Mouse (Mus musculus) MEL (cell line): Measurements from ENCODE around the gene Erv3. TPM values are rescaled to one million over a fixed set of nuclear protein-coding genes. Genes with fewer than 3 reads are reported as not detected.

ENCODE experiments used
- DNase-seq: peaks from one replicate; pipeline ENCODE4 v3.0.0; 2011; ENCODE audit warnings: low read depth, low spot score
- H3K27ac ChIP-seq: 2 replicates; pipeline ENCODE4 v1.5.1; 2012; ENCODE audit warnings: low read depth, mild to moderate bottlenecking, control low read depth, low read length, moderate library complexity; ENCODE audit not compliant: control insufficient read depth
- H3K27me3 ChIP-seq, 2 experiments: fragments of 150-350 bp in 1 of 2; sonication (generic) in 1 of 2; 2 replicates each; pipeline ENCODE4 v1.6.1; 2012; ENCODE audit warnings: low read length in 2 of 2, mild to moderate bottlenecking in 2 of 2, improper control_type of control experiment in 1 of 2, moderate library complexity in 1 of 2; ENCODE audit not compliant: insufficient read depth in 2 of 2, control insufficient read depth in 1 of 2
- H3K36me3 ChIP-seq, 2 experiments: 2 replicates each; pipeline ENCODE4 v1.6.1; 2012 to 2014; ENCODE audit warnings: low read length in 2 of 2, improper control_type of control experiment in 1 of 2, inconsistent platforms in 1 of 2, mild to moderate bottlenecking in 1 of 2; ENCODE audit not compliant: insufficient read depth in 2 of 2, control insufficient read depth in 1 of 2
- H3K4me1 ChIP-seq, 2 experiments: fragments of 150-350 bp in 1 of 2; sonication (generic) in 1 of 2; 2 replicates each; pipeline ENCODE4 v1.6.1; 2012; ENCODE audit warnings: low read length in 2 of 2, improper control_type of control experiment in 1 of 2, mild to moderate bottlenecking in 1 of 2; ENCODE audit not compliant: insufficient read depth in 2 of 2, control insufficient read depth in 1 of 2
- H3K4me3 ChIP-seq, 2 experiments: fragments of 150-350 bp in 1 of 2; sonication (generic) in 1 of 2; 2 replicates each; pipeline ENCODE4 v1.5.1; 2012; ENCODE audit warnings: low read depth in 2 of 2, low read length in 2 of 2, mild to moderate bottlenecking in 2 of 2, moderate library complexity in 2 of 2, control low read depth in 1 of 2, improper control_type of control experiment in 1 of 2; ENCODE audit not compliant: control insufficient read depth in 1 of 2, insufficient read depth in 1 of 2
- H3K79me2 ChIP-seq: 2 replicates; pipeline ENCODE4 v1.6.1; 2012; ENCODE audit warnings: mild to moderate bottlenecking, low read length, moderate library complexity; ENCODE audit not compliant: control insufficient read depth, poor library complexity, insufficient read depth
- H3K9ac ChIP-seq: 2 replicates; pipeline ENCODE4 v1.6.1; 2012; ENCODE audit warnings: low read depth, mild to moderate bottlenecking, control low read depth, low read length, moderate library complexity; ENCODE audit not compliant: control insufficient read depth, poor library complexity, severe bottlenecking
- H3K9me3 ChIP-seq: fragments of 150-350 bp; sonication (generic); replicated peaks from 2 replicates; pipeline ENCODE4 v1.6.1; 2012; ENCODE audit warnings: mild to moderate bottlenecking, low read length, improper control_type of control experiment, moderate library complexity; ENCODE audit not compliant: insufficient read depth
- BHLHE40 ChIP-seq: IDR thresholded peaks from 2 replicates; pipeline ENCODE4 v1.6.1; 2012; ENCODE audit warnings: low read depth, mild to moderate bottlenecking, inconsistent platforms, low read length, improper control_type of control experiment, borderline replicate concordance
- CHD2 ChIP-seq: IDR thresholded peaks from 2 replicates; pipeline ENCODE4 v1.6.1; 2011; ENCODE audit warnings: low read length, improper control_type of control experiment
- CTCF ChIP-seq, 3 experiments: IDR thresholded peaks in 2 of 3; conservative IDR thresholded peaks in 1 of 3; 2 replicates each; pipeline ENCODE4 v1.5.1; 2011 to 2012; ENCODE audit warnings: low read length in 3 of 3, low read depth in 2 of 3, mild to moderate bottlenecking in 2 of 3, improper control_type of control experiment in 1 of 3, inconsistent platforms in 1 of 3, mixed read lengths in 1 of 3, moderate library complexity in 1 of 3; ENCODE audit not compliant: control insufficient read depth in 1 of 3, insufficient read depth in 1 of 3, poor library complexity in 1 of 3, severe bottlenecking in 1 of 3
- E2F4 ChIP-seq: IDR thresholded peaks from 2 replicates; pipeline ENCODE4 v1.6.1; 2011; ENCODE audit warnings: low read depth, low read length, improper control_type of control experiment, borderline replicate concordance
- ELF1 ChIP-seq: IDR thresholded peaks from 2 replicates; pipeline ENCODE4 v1.6.1; 2014; ENCODE audit warnings: low read depth, mild to moderate bottlenecking, inconsistent platforms, low read length, improper control_type of control experiment, moderate library complexity
- HCFC1 ChIP-seq: IDR thresholded peaks from 2 replicates; pipeline ENCODE4 v1.6.1; 2012; ENCODE audit warnings: low read depth, mild to moderate bottlenecking, inconsistent platforms, low read length, improper control_type of control experiment, moderate library complexity
- JUND ChIP-seq: IDR thresholded peaks from 2 replicates; pipeline ENCODE4 v1.6.1; 2011; ENCODE audit warnings: low read depth, mild to moderate bottlenecking, improper control_type of control experiment, low read length
- MEF2A ChIP-seq: IDR thresholded peaks from 2 replicates; pipeline ENCODE4 v1.6.1; 2014; ENCODE audit warnings: low read depth, mild to moderate bottlenecking, inconsistent platforms, low read length, improper control_type of control experiment; ENCODE audit not compliant: poor library complexity, insufficient replicate concordance, severe bottlenecking; ENCODE audit errors: extremely low read depth
- MYC ChIP-seq: IDR thresholded peaks from 2 replicates; pipeline ENCODE4 v1.6.1; 2011; ENCODE audit warnings: low read depth, mild to moderate bottlenecking, low read length, improper control_type of control experiment, moderate library complexity
- NELFE ChIP-seq: IDR thresholded peaks from 2 replicates; pipeline ENCODE4 v1.6.1; 2011; ENCODE audit warnings: low read depth, low read length, improper control_type of control experiment
- NRF1 ChIP-seq: IDR thresholded peaks from 2 replicates; pipeline ENCODE4 v1.6.1; 2014; ENCODE audit warnings: low read depth, mild to moderate bottlenecking, inconsistent platforms, low read length, improper control_type of control experiment, moderate library complexity; ENCODE audit not compliant: poor library complexity, insufficient read depth, severe bottlenecking
- POLR2A ChIP-seq, 2 experiments: IDR thresholded peaks; 2 replicates each; pipeline ENCODE4 v1.6.1; 2011 to 2012; ENCODE audit warnings: low read length in 2 of 2, mild to moderate bottlenecking in 2 of 2, control low read depth in 1 of 2, improper control_type of control experiment in 1 of 2, low read depth in 1 of 2, moderate library complexity in 1 of 2; ENCODE audit not compliant: control insufficient read depth in 1 of 2, insufficient read depth in 1 of 2, poor library complexity in 1 of 2
- POLR2AphosphoS2 ChIP-seq: IDR thresholded peaks from 2 replicates; pipeline ENCODE4 v1.6.1; 2011; ENCODE audit warnings: low read length, improper control_type of control experiment
- TAL1 ChIP-seq: IDR thresholded peaks from 2 replicates; pipeline ENCODE4 v1.6.1; 2012; ENCODE audit warnings: mild to moderate bottlenecking, inconsistent platforms, low read length, moderate library complexity, mixed read lengths
- TBP ChIP-seq: IDR thresholded peaks from 2 replicates; pipeline ENCODE4 v1.8.0; 2011; ENCODE audit warnings: low read depth, low read length, improper control_type of control experiment
- USF1 ChIP-seq: IDR thresholded peaks from 2 replicates; pipeline ENCODE4 v1.6.1; 2014; ENCODE audit warnings: low read depth, mild to moderate bottlenecking, inconsistent platforms, low read length, improper control_type of control experiment, moderate library complexity
- USF2 ChIP-seq, 2 experiments: IDR thresholded peaks; 2 replicates each; pipeline ENCODE4 v1.6.1; 2011 to 2012; ENCODE audit warnings: improper control_type of control experiment in 2 of 2, low read length in 2 of 2, borderline replicate concordance in 1 of 2, inconsistent platforms in 1 of 2, low read depth in 1 of 2, mild to moderate bottlenecking in 1 of 2; ENCODE audit not compliant: insufficient read depth in 1 of 2
- polyA plus RNA-seq, 2 experiments: library from polyadenylated mRNA; stranded (reverse) in 1 of 2; unstranded in 1 of 2; fragments of >175 nt in 1 of 2; fragments of >200 nt in 1 of 2; gene quantifications; 2 replicates each; pipeline versions ENCODE4 v1.2.1 to v1.2.4; 2012; ENCODE audit warnings: low replicate concordance in 2 of 2, low read depth in 1 of 2; ENCODE audit not compliant: insufficient read length in 2 of 2, insufficient read depth in 1 of 2, missing spikeins in 1 of 2
- total RNA-seq: library from RNA; depleted of rRNA; stranded (reverse); fragments of 300-350 nt; gene quantifications from 2 replicates; pipeline ENCODE4 v1.2.3, GENCODE M21; 2012

The Erv3 gene
- total and polyA plus RNA-seq, 3 experiments: 0.36 to 0.62 TPM; not detected in 1

DNA sequence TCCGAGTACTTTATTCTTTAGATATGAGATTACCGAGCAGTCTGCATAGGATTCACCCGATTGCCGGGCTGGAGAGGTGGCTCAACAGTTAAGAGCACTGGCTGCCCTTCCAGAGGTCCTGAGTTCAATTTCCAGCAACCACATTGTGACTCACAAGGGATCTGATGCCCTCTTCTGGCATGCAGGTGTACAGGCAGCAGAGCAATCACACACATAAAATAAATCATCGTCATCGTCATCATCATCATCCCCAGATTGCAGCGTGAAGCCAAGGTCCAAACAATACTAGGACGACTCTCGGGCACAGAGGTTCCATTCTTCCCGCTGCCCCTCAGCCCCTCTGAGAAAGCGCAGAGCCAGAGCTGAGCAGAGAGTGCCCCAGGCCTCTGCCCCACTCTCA lies 51.9 kb downstream of the Erv3 start:
- H3K27me3 ChIP-seq: peaks cover 2% of the 10 kb centered on the region in 2 experiments; a peak in 3 of 4 replicates
- H3K4me1 ChIP-seq: no peaks in the 10 kb centered on the region

DNA sequence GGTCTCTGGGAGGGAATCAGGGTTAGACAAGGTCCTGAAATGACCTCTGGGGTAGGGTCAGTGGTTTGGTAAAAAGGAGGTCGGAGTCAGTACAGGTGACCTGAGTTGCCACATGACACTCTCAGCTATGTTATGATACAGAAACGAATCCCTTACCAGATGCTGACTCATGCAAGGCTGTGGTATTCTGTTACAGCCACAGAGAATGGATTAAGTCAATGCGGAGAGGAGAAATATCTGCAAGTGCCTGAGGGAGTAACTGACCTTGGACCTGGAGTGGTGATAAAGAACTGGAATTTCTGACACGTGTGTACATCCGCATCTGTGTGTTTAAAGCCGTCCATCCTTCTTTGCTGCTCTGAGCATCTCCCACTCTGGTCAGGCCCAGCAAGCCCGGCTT lies 52.7 kb downstream of the Erv3 start:
- peaks cover 2% of the 10 kb centered on the region in 2 experiments; a peak in 3 of 4 replicates for H3K27me3 ChIP-seq
- no peaks in the 10 kb centered on the region for H3K36me3 ChIP-seq
- H3K79me2 ChIP-seq: no peaks in the 10 kb centered on the region
- no peak overlapping the region for H3K9ac ChIP-seq
- H3K4me3 ChIP-seq: no peak overlapping the region
- H3K9me3 ChIP-seq: no peaks in the 10 kb centered on the region
- H3K4me1 ChIP-seq: no peaks in the 10 kb centered on the region
- TF ChIP-seq USF1 (no peak), USF2 (IDR thresholded peaks at IDR 0.05; ENCODE audit: borderline replicate concordance in 1 of 2, insufficient read depth in 1 of 2, low read depth in 1 of 2, low read length in 2 of 2) (no peak), POLR2A (IDR thresholded peaks at IDR 0.05; ENCODE audit: control insufficient read depth in 1 of 2, insufficient read depth in 1 of 2, low read depth in 1 of 2, low read length in 2 of 2, poor library complexity in 1 of 2) (no peak), NELFE (no peak), JUND (no peak), ELF1 (no peak), CTCF (IDR thresholded peaks at IDR 0.05 in 2 of 3, conservative IDR thresholded peaks at IDR 0.05 in 1 of 3; ENCODE audit: control insufficient read depth in 1 of 3, insufficient read depth in 1 of 3, low read depth in 2 of 3, low read length in 3 of 3, poor library complexity in 1 of 3, severe bottlenecking in 1 of 3) (no peak), POLR2AphosphoS2 (no peak), MEF2A (no peak), TAL1 (no peak), NRF1 (no peak), HCFC1 (no peak)
- TF ChIP-seq, all 39 proteins: peak for 0
- no peak overlapping the region for H3K27ac ChIP-seq
- no peak for DNase-seq

More for the DNA sequence above, 51.9 kb downstream of the Erv3 start:
- no peaks in the 10 kb centered on the region for H3K9me3 ChIP-seq
- no peak for DNase-seq
- H3K9ac ChIP-seq: no peak overlapping the region
- no peaks in the 10 kb centered on the region for H3K36me3 ChIP-seq
- H3K4me3 ChIP-seq: no peak overlapping the region
- no peak overlapping the region for H3K27ac ChIP-seq
- H3K79me2 ChIP-seq: no peaks in the 10 kb centered on the region
- TF ChIP-seq BHLHE40 (no peak), MYC (no peak), CHD2 (no peak), E2F4 (no peak), USF1 (no peak), TBP (no peak)
